Mouse (Mus musculus): Measurements from ENCODE around the gene Itgam.

- TF ChIP-seq CTCF (IDR thresholded peaks at IDR 0.05; ENCODE audit: low read depth, low read length) (no peak), POLR2A (IDR thresholded peaks at IDR 0.05; ENCODE audit: extremely low read depth, insufficient read depth, low read length) (no peak)
Measured at GRCm38 (mm10) chr7:128132148-128132547, 69.7 kb downstream of the Itgam start.
